Mouse (Mus musculus) neural tube, embryonic 14.5 days (tissue): ENCODE results near the gene Arhgap17. TPM values are rescaled to one million over a fixed set of nuclear protein-coding genes. Genes with fewer than 3 reads are reported as not detected.

Source experiments
- ATAC-seq: fragments of 200-750 bp; cut with Nextera tagmentation; 2 replicates; pipeline ENCODE4 v1.8.0; 2017; ENCODE audit warnings: low read depth, mild to moderate bottlenecking, moderate TSS enrichment, moderate library complexity
- H3K27ac ChIP-seq: fragments of 300-500 bp; sonication (generic); 2 replicates; pipeline ENCODE4 v1.5.1; 2014; ENCODE audit warnings: low read depth, mild to moderate bottlenecking, control low read depth, low read length, moderate library complexity, mixed read lengths
- H3K27me3 ChIP-seq: fragments of 300-500 bp; sonication (generic); 2 replicates; pipeline ENCODE4 v1.6.1; 2014; ENCODE audit warnings: low read length; ENCODE audit not compliant: control insufficient read depth, insufficient read depth
- H3K36me3 ChIP-seq: fragments of 300-500 bp; sonication (generic); 2 replicates; pipeline ENCODE4 v1.6.1; 2014; ENCODE audit warnings: low read length, mixed read lengths; ENCODE audit not compliant: control insufficient read depth, insufficient read depth
- H3K4me1 ChIP-seq: fragments of 300-500 bp; sonication (generic); 2 replicates; pipeline ENCODE4 v1.6.1; 2014; ENCODE audit warnings: low read length; ENCODE audit not compliant: control insufficient read depth, insufficient read depth
- H3K4me2 ChIP-seq: fragments of 300-500 bp; sonication (generic); 2 replicates; pipeline ENCODE4 v1.6.1; 2014; ENCODE audit warnings: mild to moderate bottlenecking, low read depth, low read length, control low read depth
- H3K4me3 ChIP-seq: fragments of 300-500 bp; sonication (generic); 2 replicates; pipeline ENCODE4 v1.5.1; 2014; ENCODE audit warnings: low read depth, low read length, control low read depth, mixed read lengths
- H3K9ac ChIP-seq: fragments of 300-500 bp; sonication (generic); replicated peaks from 2 replicates; pipeline ENCODE4 v1.6.1; 2014; ENCODE audit warnings: low read depth, mild to moderate bottlenecking, control low read depth, low read length, mixed read lengths
- H3K9me3 ChIP-seq: fragments of 300-500 bp; sonication (generic); 2 replicates; pipeline ENCODE4 v1.6.1; 2016; ENCODE audit warnings: low read length; ENCODE audit not compliant: control insufficient read depth
- WGBS: fragments of 180-500 bp; shearing (Covaris S2); extraction: QIAGEN DNeasy Blood & Tissue Kit; methylation state at CpG from one replicate; pipeline ENCODE4 v1.1.7; 2014; 5-methylcytosine and 5-hydroxymethylcytosine counted together
- polyA plus RNA-seq: library from polyadenylated mRNA; unstranded; fragments of >200 nt; fragmentation: Nextera tagmentation; extraction: Ambion mirVana; gene quantifications from 2 replicates; pipeline ENCODE4 v1.2.1, GENCODE M21; 2014

The Arhgap17 gene
- polyA plus RNA-seq, 1 experiment from 2014 or later, result 10.3 TPM

- H3K9ac ChIP-seq, result no peak overlapping the region
- no peak overlapping the region for H3K4me2 ChIP-seq
- no peaks in the 10 kb centered on the region for H3K36me3 ChIP-seq
- H3K27ac ChIP-seq, result no peak overlapping the region
- peaks cover 19% of the 10 kb centered on the region for H3K4me1 ChIP-seq
- H3K27me3 ChIP-seq, result peaks cover 2% of the 10 kb centered on the region; the same call in 1 of the 2 replicates
- ATAC-seq, result no peak
- H3K4me3 ChIP-seq, result no peak overlapping the region
- H3K9me3 ChIP-seq, result no peaks in the 10 kb centered on the region
- 88% methylated on average over 7 of the region's 7 CpGs for WGBS
Observed at GRCm38 (mm10) chr7:123365876-123366741, 3.6 kb downstream of the Arhgap17 start.

GRCm38 (mm10) chr7:123363971-123364370, 5.7 kb downstream of the Arhgap17 start:
- Histone ChIP-seq H3K27ac (no peak overlapping the region), H3K27me3 (no peaks in the 10 kb centered on the region), H3K36me3 (no peaks in the 10 kb centered on the region), H3K4me3 (no peak overlapping the region), H3K9ac (no peak overlapping the region), H3K4me2 (no peak overlapping the region), H3K4me1 (peaks cover 15% of the 10 kb centered on the region), H3K9me3 (no peaks in the 10 kb centered on the region)
- ATAC-seq, result no peak
- 93% methylated on average over 8 of the region's 8 CpGs for WGBS

- Histone ChIP-seq H3K27ac (no peak overlapping the region), H3K9me3 (no peaks in the 10 kb centered on the region), H3K27me3 (no peaks in the 10 kb centered on the region), H3K4me1 (peaks cover 4% of the 10 kb centered on the region), H3K9ac (no peak overlapping the region), H3K4me3 (no peak overlapping the region), H3K4me2 (no peak overlapping the region), H3K36me3 (no peaks in the 10 kb centered on the region)
- no peak for ATAC-seq
- 95% methylated on average over 3 of the region's 3 CpGs for WGBS
Observed at GRCm38 (mm10) chr7:123362806-123363205, 6.9 kb downstream of the Arhgap17 start.

- WGBS, result 94% methylated on average over 7 of the region's 7 CpGs
- ATAC-seq, result no peak
Observed at GRCm38 (mm10) chr7:123361229-123361980, 8.3 kb downstream of the Arhgap17 start.

GRCm38 (mm10) chr7:123360185-123360584, 9.5 kb downstream of the Arhgap17 start:
- Histone ChIP-seq H3K4me3 (no peak overlapping the region), H3K36me3 (no peaks in the 10 kb centered on the region), H3K27ac (no peak overlapping the region), H3K4me1 (no peaks in the 10 kb centered on the region), H3K4me2 (no peak overlapping the region), H3K27me3 (no peaks in the 10 kb centered on the region), H3K9ac (no peak overlapping the region), H3K9me3 (no peaks in the 10 kb centered on the region)
- 74% methylated on average over 5 of the region's 5 CpGs for WGBS
- no peak for ATAC-seq

More at GRCm38 (mm10) chr7:123361229-123361980, 8.3 kb downstream of the Arhgap17 start:
- Histone ChIP-seq H3K27me3 (no peaks in the 10 kb centered on the region), H3K27ac (no peak overlapping the region), H3K4me3 (no peak overlapping the region), H3K9ac (no peak overlapping the region), H3K4me2 (no peak overlapping the region), H3K4me1 (no peaks in the 10 kb centered on the region), H3K36me3 (no peaks in the 10 kb centered on the region), H3K9me3 (no peaks in the 10 kb centered on the region)

GRCm38 (mm10) chr7:123359101-123359500, 10.6 kb downstream of the Arhgap17 start:
- H3K36me3 ChIP-seq, result no peaks in the 10 kb centered on the region
- no peaks in the 10 kb centered on the region for H3K9me3 ChIP-seq
- H3K27ac ChIP-seq, result no peak overlapping the region
- H3K4me1 ChIP-seq, result no peaks in the 10 kb centered on the region
- H3K9ac ChIP-seq, result no peak overlapping the region
- no peak for ATAC-seq
- H3K4me2 ChIP-seq, result no peak overlapping the region
- H3K4me3 ChIP-seq, result no peak overlapping the region
- 31% methylated on average over 7 of the region's 7 CpGs for WGBS
- no peaks in the 10 kb centered on the region for H3K27me3 ChIP-seq

- no peak overlapping the region for H3K4me2 ChIP-seq
- H3K9me3 ChIP-seq, result no peaks in the 10 kb centered on the region
Observed at GRCm38 (mm10) chr7:123356158-123356557, 13.6 kb downstream of the Arhgap17 start.

GRCm38 (mm10) chr7:123354851-123355250, 14.9 kb downstream of the Arhgap17 start:
- no peak overlapping the region for H3K27ac ChIP-seq
- H3K9me3 ChIP-seq, result no peaks in the 10 kb centered on the region
- H3K4me3 ChIP-seq, result no peak overlapping the region
- H3K4me1 ChIP-seq, result no peaks in the 10 kb centered on the region
- no peak overlapping the region for H3K9ac ChIP-seq
- WGBS, result 95% methylated on average over 2 of the region's 2 CpGs
- H3K4me2 ChIP-seq, result no peak overlapping the region
- H3K27me3 ChIP-seq, result no peaks in the 10 kb centered on the region
- no peaks in the 10 kb centered on the region for H3K36me3 ChIP-seq
- ATAC-seq, result no peak

More at GRCm38 (mm10) chr7:123356158-123356557, 13.6 kb downstream of the Arhgap17 start:
- 85% methylated on average over 3 of the region's 3 CpGs for WGBS
- Histone ChIP-seq H3K4me3 (no peak overlapping the region), H3K9ac (no peak overlapping the region), H3K27me3 (no peaks in the 10 kb centered on the region), H3K27ac (no peak overlapping the region), H3K4me1 (no peaks in the 10 kb centered on the region), H3K36me3 (no peaks in the 10 kb centered on the region)
- no peak for ATAC-seq

- no peak for ATAC-seq
- no peaks in the 10 kb centered on the region for H3K36me3 ChIP-seq
- no peaks in the 10 kb centered on the region for H3K9me3 ChIP-seq
- no peaks in the 10 kb centered on the region for H3K27me3 ChIP-seq
- H3K27ac ChIP-seq, result no peak overlapping the region
- WGBS, result 85% methylated on average over 5 of the region's 5 CpGs
- H3K4me1 ChIP-seq, result no peaks in the 10 kb centered on the region
- H3K4me3 ChIP-seq, result no peak overlapping the region
- no peak overlapping the region for H3K9ac ChIP-seq
- H3K4me2 ChIP-seq, result no peak overlapping the region
Observed at GRCm38 (mm10) chr7:123354392-123354791, 15.3 kb downstream of the Arhgap17 start.
